Mouse (Mus musculus) liver, embryonic 12.5 days (tissue): ENCODE results near the gene 1700029F12Rik. TPM values are rescaled to one million over a fixed set of nuclear protein-coding genes. Genes with fewer than 3 reads are reported as not detected.
"Not testable (repeated sequence)": the region's sequence is repeated elsewhere in the genome, so short reads cannot be mapped to it uniquely, and the experiment has no call there.

Experiments used
- ATAC-seq: fragments of 200-750 bp; cut with Nextera tagmentation; 2 replicates; pipeline ENCODE4 v1.8.0; 2017; ENCODE audit warnings: moderate number of reproducible peaks, mild to moderate bottlenecking, moderate library complexity
- H3K27ac ChIP-seq: fragments of 300-500 bp; sonication (generic); 2 replicates; pipeline ENCODE4 v1.5.1; 2016; ENCODE audit warnings: mild to moderate bottlenecking
- H3K27me3 ChIP-seq: fragments of 300-500 bp; sonication (generic); replicated peaks from 2 replicates; pipeline ENCODE4 v1.6.1; 2016; ENCODE audit warnings: mild to moderate bottlenecking, moderate library complexity
- H3K36me3 ChIP-seq: fragments of 300-500 bp; sonication (generic); 2 replicates; pipeline ENCODE4 v1.6.1; 2016; ENCODE audit warnings: mild to moderate bottlenecking, moderate library complexity
- H3K4me1 ChIP-seq: fragments of 300-500 bp; sonication (generic); 2 replicates; pipeline ENCODE4 v1.6.1; 2016
- H3K4me2 ChIP-seq: fragments of 300-500 bp; sonication (generic); 2 replicates; pipeline ENCODE4 v1.6.1; 2016; ENCODE audit warnings: mild to moderate bottlenecking, moderate library complexity
- H3K4me3 ChIP-seq: fragments of 300-500 bp; sonication (generic); 2 replicates; pipeline ENCODE4 v1.5.1; 2016; ENCODE audit warnings: mild to moderate bottlenecking, moderate library complexity
- H3K9ac ChIP-seq: fragments of 300-500 bp; sonication (generic); 2 replicates; pipeline ENCODE4 v1.6.1; 2016; ENCODE audit warnings: mild to moderate bottlenecking, moderate library complexity
- H3K9me3 ChIP-seq: fragments of 300-500 bp; sonication (generic); replicated peaks from 2 replicates; pipeline ENCODE4 v1.6.1; 2016; ENCODE audit warnings: mild to moderate bottlenecking, moderate library complexity
- WGBS: fragments of 180-500 bp; shearing (Covaris S2); methylation state at CpG from one replicate; pipeline ENCODE4 v1.1.7; 2016; ENCODE audit not compliant: insufficient replicate concordance; 5-methylcytosine and 5-hydroxymethylcytosine counted together
- polyA plus RNA-seq: library from polyadenylated mRNA; unstranded; fragments of >200 nt; fragmentation: Nextera tagmentation; extraction: Ambion mirVana; gene quantifications from 2 replicates; pipeline ENCODE4 v1.2.1, GENCODE M21; 2016

Gene 1700029F12Rik
- polyA plus RNA-seq, 1 experiment from 2014 or later, result not detected

GRCm38 (mm10) chr13:97064844-97065621 lies 30.9 kb upstream of the 1700029F12Rik start:
- 26% methylated on average over 18 of the region's 18 CpGs for WGBS
- Histone ChIP-seq H3K4me3 (peak overlapping the region; percentile 30), H3K9ac (peak overlapping the region; percentile 67), H3K4me1 (peaks cover 83% of the 10 kb centered on the region), H3K27ac (peak overlapping the region; percentile 80), H3K4me2 (peak overlapping the region; percentile 68)
- H3K36me3 ChIP-seq, H3K9me3 ChIP-seq, H3K27me3 ChIP-seq: not testable (repeated sequence)
- peak; percentile 42 for ATAC-seq

- 24% methylated on average over 3 of the region's 3 CpGs for WGBS
- no peaks in the 10 kb centered on the region for H3K9me3 ChIP-seq
- H3K27me3 ChIP-seq, result no peaks in the 10 kb centered on the region
- H3K27ac ChIP-seq, result peak overlapping the region; percentile 80
- peak; percentile 12 for ATAC-seq
- peak overlapping the region; percentile 30 for H3K4me3 ChIP-seq
- H3K4me1 ChIP-seq, result peaks cover 77% of the 10 kb centered on the region
- no peaks in the 10 kb centered on the region for H3K36me3 ChIP-seq
- peak overlapping the region; percentile 68 for H3K4me2 ChIP-seq
- peak overlapping the region; percentile 67 for H3K9ac ChIP-seq
Observed at GRCm38 (mm10) chr13:97064413-97064812, 30.3 kb upstream of the 1700029F12Rik start.

- Histone ChIP-seq H3K27ac (peak overlapping the region; percentile 42), H3K9ac (no peak overlapping the region), H3K4me2 (no peak overlapping the region), H3K4me1 (peaks cover 71% of the 10 kb centered on the region), H3K27me3 (no peaks in the 10 kb centered on the region), H3K9me3 (no peaks in the 10 kb centered on the region), H3K4me3 (no peak overlapping the region), H3K36me3 (no peaks in the 10 kb centered on the region)
- no peak for ATAC-seq
- WGBS, result 41% methylated on average over 2 of the region's 2 CpGs
Observed at GRCm38 (mm10) chr13:97063431-97063830, 29.3 kb upstream of the 1700029F12Rik start.

GRCm38 (mm10) chr13:97062151-97062550 lies 28.0 kb upstream of the 1700029F12Rik start:
- Histone ChIP-seq H3K36me3 (no peaks in the 10 kb centered on the region), H3K4me1 (peaks cover 69% of the 10 kb centered on the region), H3K4me2 (no peak overlapping the region), H3K27ac (no peak overlapping the region), H3K9ac (no peak overlapping the region), H3K9me3 (no peaks in the 10 kb centered on the region), H3K27me3 (no peaks in the 10 kb centered on the region), H3K4me3 (no peak overlapping the region)
- no peak for ATAC-seq
- 87% methylated on average over 3 of the region's 3 CpGs for WGBS

GRCm38 (mm10) chr13:97060331-97060730 lies 26.2 kb upstream of the 1700029F12Rik start:
- ATAC-seq, result no peak
- H3K4me3 ChIP-seq, result no peak overlapping the region

GRCm38 (mm10) chr13:97059746-97060145 lies 25.6 kb upstream of the 1700029F12Rik start:
- Histone ChIP-seq H3K4me3 (no peak overlapping the region), H3K9ac (no peak overlapping the region), H3K27ac (no peak overlapping the region), H3K36me3 (no peaks in the 10 kb centered on the region), H3K4me2 (no peak overlapping the region), H3K4me1 (peaks cover 47% of the 10 kb centered on the region), H3K27me3 (no peaks in the 10 kb centered on the region), H3K9me3 (no peaks in the 10 kb centered on the region)
- ATAC-seq, result no peak
- WGBS, result 87% methylated on average over 6 of the region's 6 CpGs

More at GRCm38 (mm10) chr13:97060331-97060730, 26.2 kb upstream of the 1700029F12Rik start:
- H3K27ac ChIP-seq, result no peak overlapping the region
- H3K4me1 ChIP-seq, result peaks cover 53% of the 10 kb centered on the region
- 65% methylated on average over 3 of the region's 8 CpGs for WGBS
- H3K4me2 ChIP-seq, result peak overlapping the region; percentile 18
- H3K36me3 ChIP-seq, result no peaks in the 10 kb centered on the region
- H3K9ac ChIP-seq, result no peak overlapping the region
- H3K9me3 ChIP-seq, result no peaks in the 10 kb centered on the region
- no peaks in the 10 kb centered on the region for H3K27me3 ChIP-seq

GRCm38 (mm10) chr13:97057817-97058216 lies 23.7 kb upstream of the 1700029F12Rik start:
- H3K36me3 ChIP-seq, result no peaks in the 10 kb centered on the region
- H3K9ac ChIP-seq, result no peak overlapping the region
- peaks cover 31% of the 10 kb centered on the region for H3K4me1 ChIP-seq
- H3K4me3 ChIP-seq, result no peak overlapping the region
- 55% methylated on average over 4 of the region's 4 CpGs for WGBS
- no peaks in the 10 kb centered on the region for H3K9me3 ChIP-seq
- no peak overlapping the region for H3K4me2 ChIP-seq
- ATAC-seq, result no peak
- no peaks in the 10 kb centered on the region for H3K27me3 ChIP-seq
- H3K27ac ChIP-seq, result 0 out of 2 replicates have a peak overlapping the region, but pooled peaks have one; percentile 20

GRCm38 (mm10) chr13:97053844-97054243 lies 19.7 kb upstream of the 1700029F12Rik start:
- ATAC-seq, result no peak
- 62% methylated on average over 8 of the region's 8 CpGs for WGBS
- H3K27me3 ChIP-seq, result no peaks in the 10 kb centered on the region

GRCm38 (mm10) chr13:97052667-97053066 lies 18.5 kb upstream of the 1700029F12Rik start:
- Histone ChIP-seq H3K36me3 (no peaks in the 10 kb centered on the region), H3K9ac (no peak overlapping the region), H3K9me3 (no peaks in the 10 kb centered on the region), H3K27me3 (no peaks in the 10 kb centered on the region), H3K4me2 (no peak overlapping the region), H3K4me1 (peaks cover 11% of the 10 kb centered on the region), H3K4me3 (no peak overlapping the region), H3K27ac (no peak overlapping the region)
- ATAC-seq, result no peak
- WGBS, result 12% methylated on average over 11 of the region's 11 CpGs

More at GRCm38 (mm10) chr13:97053844-97054243, 19.7 kb upstream of the 1700029F12Rik start:
- Histone ChIP-seq H3K4me3 (no peak overlapping the region), H3K27ac (no peak overlapping the region), H3K36me3 (no peaks in the 10 kb centered on the region), H3K9me3 (no peaks in the 10 kb centered on the region), H3K4me1 (peaks cover 16% of the 10 kb centered on the region), H3K4me2 (no peak overlapping the region), H3K9ac (no peak overlapping the region)

- H3K4me2 ChIP-seq, result no peak overlapping the region
- H3K27ac ChIP-seq, result no peak overlapping the region
- ATAC-seq, result no peak
- H3K9me3 ChIP-seq, result no peaks in the 10 kb centered on the region
- H3K9ac ChIP-seq, result no peak overlapping the region
- no peak overlapping the region for H3K4me3 ChIP-seq
- peaks cover 3% of the 10 kb centered on the region; the same call in 1 of the 2 replicates for H3K4me1 ChIP-seq
- no peaks in the 10 kb centered on the region for H3K27me3 ChIP-seq
- H3K36me3 ChIP-seq, result no peaks in the 10 kb centered on the region
- 74% methylated on average over 6 of the region's 6 CpGs for WGBS
Observed at GRCm38 (mm10) chr13:97051158-97051557, 17.0 kb upstream of the 1700029F12Rik start.

- no peak overlapping the region for H3K9ac ChIP-seq
- H3K9me3 ChIP-seq, result no peaks in the 10 kb centered on the region
- no peak for ATAC-seq
- no peaks in the 10 kb centered on the region for H3K36me3 ChIP-seq
- H3K4me3 ChIP-seq, result no peak overlapping the region
- no peaks in the 10 kb centered on the region for H3K27me3 ChIP-seq
- no peaks in the 10 kb centered on the region for H3K4me1 ChIP-seq
- H3K4me2 ChIP-seq, result no peak overlapping the region
- H3K27ac ChIP-seq, result no peak overlapping the region
- WGBS, result 75% methylated on average over 13 of the region's 13 CpGs
Observed at GRCm38 (mm10) chr13:97030075-97030474, 4.1 kb downstream of the 1700029F12Rik start.

GRCm38 (mm10) chr13:97021906-97022305 lies 12.3 kb downstream of the 1700029F12Rik start:
- Histone ChIP-seq H3K4me2 (no peak overlapping the region), H3K9ac (no peak overlapping the region), H3K4me3 (no peak overlapping the region), H3K9me3 (no peaks in the 10 kb centered on the region), H3K27me3 (no peaks in the 10 kb centered on the region), H3K27ac (no peak overlapping the region), H3K4me1 (no peaks in the 10 kb centered on the region), H3K36me3 (no peaks in the 10 kb centered on the region)
- no peak for ATAC-seq
- 22% methylated on average over 4 of the region's 4 CpGs for WGBS
